Mouse (Mus musculus) neural tube, embryonic 12.5 days (tissue): Measurements from ENCODE around the gene Ralgapa1. TPM values are rescaled to one million over a fixed set of nuclear protein-coding genes. Genes with fewer than 3 reads are reported as not detected.

Source experiments
- ATAC-seq: fragments of 200-750 bp; cut with Nextera tagmentation; 2 replicates; pipeline ENCODE4 v1.8.0; 2017; ENCODE audit warnings: low read depth, mild to moderate bottlenecking, moderate TSS enrichment, moderate library complexity; ENCODE audit not compliant: low FRiP score
- H3K27ac ChIP-seq: fragments of 300-500 bp; sonication (generic); 2 replicates; pipeline ENCODE4 v1.5.1; 2016
- H3K27me3 ChIP-seq: fragments of 300-500 bp; sonication (generic); replicated peaks from 2 replicates; pipeline ENCODE4 v1.6.1; 2016; ENCODE audit warnings: mild to moderate bottlenecking
- H3K36me3 ChIP-seq: fragments of 300-500 bp; sonication (generic); 2 replicates; pipeline ENCODE4 v1.6.1; 2016; ENCODE audit warnings: mild to moderate bottlenecking
- H3K4me1 ChIP-seq: fragments of 300-500 bp; sonication (generic); 2 replicates; pipeline ENCODE4 v1.6.1; 2016
- H3K4me2 ChIP-seq: fragments of 300-500 bp; sonication (generic); replicated peaks from 2 replicates; pipeline ENCODE4 v1.6.1; 2016; ENCODE audit warnings: mild to moderate bottlenecking
- H3K4me3 ChIP-seq: fragments of 300-500 bp; sonication (generic); 2 replicates; pipeline ENCODE4 v1.5.1; 2016
- H3K9ac ChIP-seq: fragments of 300-500 bp; sonication (generic); 2 replicates; pipeline ENCODE4 v1.6.1; 2016; ENCODE audit warnings: mild to moderate bottlenecking
- H3K9me3 ChIP-seq: fragments of 300-500 bp; sonication (generic); 2 replicates; pipeline ENCODE4 v1.6.1; 2016; ENCODE audit warnings: mild to moderate bottlenecking
- WGBS: fragments of 180-500 bp; shearing (Covaris S2); methylation state at CpG from one replicate; pipeline ENCODE4 v1.1.7; 2016; 5-methylcytosine and 5-hydroxymethylcytosine counted together
- polyA plus RNA-seq: library from polyadenylated mRNA; unstranded; fragments of >200 nt; fragmentation: Nextera tagmentation; extraction: Ambion mirVana; gene quantifications from 2 replicates; pipeline ENCODE4 v1.2.1, GENCODE M21; 2016

Ralgapa1 gene
- polyA plus RNA-seq, 1 experiment from 2014 or later = 25.2 TPM

DNA sequence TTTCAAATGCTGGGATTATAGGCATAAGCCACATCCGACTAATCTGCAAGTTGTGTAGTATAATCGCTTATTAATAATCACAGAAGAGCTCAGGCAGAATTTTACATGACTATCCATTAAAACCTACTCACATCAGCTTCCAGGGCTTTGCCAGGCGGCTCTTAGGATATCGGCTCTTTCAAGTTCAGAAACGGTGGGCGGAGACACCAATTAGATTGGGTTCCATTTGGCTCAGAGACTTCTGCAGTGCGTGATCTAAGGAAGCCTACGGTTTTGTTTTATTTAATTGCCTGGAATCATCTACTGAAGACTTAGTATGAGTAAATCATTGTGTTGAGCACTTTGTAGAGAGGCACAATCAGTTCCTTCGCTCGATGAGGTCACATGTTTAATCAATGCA lies 249.3 kb downstream of the Ralgapa1 start:
- H3K9ac ChIP-seq = no peak overlapping the region
- H3K4me3 ChIP-seq = no peak overlapping the region
- H3K27ac ChIP-seq = no peak overlapping the region
- no peaks in the 10 kb centered on the region for H3K36me3 ChIP-seq
- no peaks in the 10 kb centered on the region for H3K27me3 ChIP-seq
- no peaks in the 10 kb centered on the region for H3K4me1 ChIP-seq
- ATAC-seq = no peak
- 83% methylated on average over 10 of the region's 10 CpGs for WGBS
- H3K4me2 ChIP-seq = no peak overlapping the region
- H3K9me3 ChIP-seq = no peaks in the 10 kb centered on the region

- Histone ChIP-seq H3K27ac (no peak overlapping the region), H3K4me2 (no peak overlapping the region), H3K4me1 (no peaks in the 10 kb centered on the region), H3K9me3 (no peaks in the 10 kb centered on the region), H3K36me3 (no peaks in the 10 kb centered on the region), H3K27me3 (no peaks in the 10 kb centered on the region), H3K4me3 (no peak overlapping the region), H3K9ac (no peak overlapping the region)
- ATAC-seq = no peak
- 84% methylated on average over 11 of the region's 11 CpGs for WGBS
Measured at GRCm38 (mm10) chr12:55571181-55571580, 249.8 kb downstream of the Ralgapa1 start.

DNA sequence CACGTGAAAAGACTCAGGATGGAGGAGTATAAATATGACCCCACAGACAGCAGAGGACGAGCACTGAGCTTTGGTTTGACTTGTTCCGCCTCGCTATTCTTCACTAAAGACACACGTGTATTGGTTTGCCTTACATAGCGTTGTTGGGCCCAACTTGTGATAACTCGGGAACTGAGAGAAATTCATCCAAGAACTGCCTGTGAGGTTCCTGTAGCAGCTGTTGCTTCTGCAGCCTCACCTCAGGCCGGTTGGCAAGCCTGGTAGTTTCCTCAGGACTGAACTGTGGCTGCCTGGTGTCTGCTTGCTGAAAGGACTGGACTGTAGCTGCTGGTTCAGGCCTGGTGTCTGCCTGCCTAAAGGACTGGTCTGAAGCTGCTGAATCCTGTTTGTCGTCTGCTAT lies 250.3 kb downstream of the Ralgapa1 start:
- 90% methylated on average over 9 of the region's 9 CpGs for WGBS
- no peaks in the 10 kb centered on the region for H3K27me3 ChIP-seq
- H3K4me3 ChIP-seq = no peak overlapping the region
- H3K4me2 ChIP-seq = no peak overlapping the region
- no peak overlapping the region for H3K9ac ChIP-seq
- ATAC-seq = no peak
- H3K27ac ChIP-seq = no peak overlapping the region
- H3K4me1 ChIP-seq = no peaks in the 10 kb centered on the region
- H3K9me3 ChIP-seq = no peaks in the 10 kb centered on the region
- no peaks in the 10 kb centered on the region for H3K36me3 ChIP-seq

- no peak overlapping the region for H3K4me2 ChIP-seq
- no peak overlapping the region for H3K4me3 ChIP-seq
- H3K9ac ChIP-seq = no peak overlapping the region
- no peaks in the 10 kb centered on the region for H3K4me1 ChIP-seq
- WGBS = 80% methylated on average over 6 of the region's 6 CpGs
- no peaks in the 10 kb centered on the region for H3K27me3 ChIP-seq
- H3K9me3 ChIP-seq = no peaks in the 10 kb centered on the region
- no peak overlapping the region for H3K27ac ChIP-seq
- ATAC-seq = no peak
- no peaks in the 10 kb centered on the region for H3K36me3 ChIP-seq
Measured at GRCm38 (mm10) chr12:55569676-55570075, 251.3 kb downstream of the Ralgapa1 start.

- Histone ChIP-seq H3K9ac (no peak overlapping the region), H3K4me1 (no peaks in the 10 kb centered on the region), H3K27me3 (no peaks in the 10 kb centered on the region), H3K27ac (no peak overlapping the region), H3K36me3 (no peaks in the 10 kb centered on the region), H3K4me2 (no peak overlapping the region), H3K4me3 (no peak overlapping the region), H3K9me3 (no peaks in the 10 kb centered on the region)
- no peak for ATAC-seq
- 78% methylated on average over 3 of the region's 3 CpGs for WGBS
Measured at GRCm38 (mm10) chr12:55568466-55568865, 252.5 kb downstream of the Ralgapa1 start.

- no peaks in the 10 kb centered on the region for H3K9me3 ChIP-seq
- no peak overlapping the region for H3K9ac ChIP-seq
- no peak overlapping the region for H3K27ac ChIP-seq
- no peaks in the 10 kb centered on the region for H3K36me3 ChIP-seq
- ATAC-seq = no peak
- H3K4me3 ChIP-seq = no peak overlapping the region
- no peak overlapping the region for H3K4me2 ChIP-seq
- no peaks in the 10 kb centered on the region for H3K27me3 ChIP-seq
- no peaks in the 10 kb centered on the region for H3K4me1 ChIP-seq
- whole genome bisulfite sequencing = 77% methylated on average over 5 of the region's 5 CpGs
Measured at GRCm38 (mm10) chr12:55566837-55567236, 254.1 kb downstream of the Ralgapa1 start.

GRCm38 (mm10) chr12:55565867-55566266 lies 255.1 kb downstream of the Ralgapa1 start:
- no peaks in the 10 kb centered on the region for H3K36me3 ChIP-seq
- no peaks in the 10 kb centered on the region for H3K9me3 ChIP-seq
- WGBS = 79% methylated on average over 9 of the region's 9 CpGs
- H3K4me1 ChIP-seq = no peaks in the 10 kb centered on the region
- H3K4me3 ChIP-seq = no peak overlapping the region
- H3K4me2 ChIP-seq = no peak overlapping the region
- H3K9ac ChIP-seq = no peak overlapping the region
- no peak for ATAC-seq
- no peak overlapping the region for H3K27ac ChIP-seq
- H3K27me3 ChIP-seq = no peaks in the 10 kb centered on the region

GRCm38 (mm10) chr12:55565206-55565605 lies 255.8 kb downstream of the Ralgapa1 start, which contains the start of gene Aldoart2:
Gene Aldoart2, plus strand, starts transcription at chr12:55565239.
- H3K4me3 ChIP-seq = no peak within 1 kb of the TSS
- no peak for ATAC-seq
- 96% methylated on average over 19 of the region's 19 CpGs for WGBS

GRCm38 (mm10) chr12:55564187-55564963 lies 256.6 kb downstream of the Ralgapa1 start:
- Histone ChIP-seq H3K27ac (no peak overlapping the region), H3K4me2 (no peak overlapping the region), H3K4me3 (no peak overlapping the region), H3K4me1 (0 out of 2 replicates have a peak, but pooled peaks cover 6% of the 10 kb centered on the region), H3K9ac (no peak overlapping the region), H3K36me3 (no peaks in the 10 kb centered on the region), H3K9me3 (no peaks in the 10 kb centered on the region), H3K27me3 (no peaks in the 10 kb centered on the region)
- 86% methylated on average over 9 of the region's 9 CpGs for WGBS
- ATAC-seq = no peak

More at GRCm38 (mm10) chr12:55565206-55565605, 255.8 kb downstream of the Ralgapa1 start, which contains the start of gene Aldoart2:
- no peak within 1 kb of the TSS for H3K4me2 ChIP-seq
- no peaks in the 10 kb centered on the region for H3K36me3 ChIP-seq
- H3K27ac ChIP-seq = no peak within 1 kb of the TSS
- H3K4me1 ChIP-seq = 0 out of 2 replicates have a peak, but pooled peaks cover 3% of the 10 kb centered on the region
- no peaks in the 10 kb centered on the region for H3K27me3 ChIP-seq
- no peaks in the 10 kb centered on the region for H3K9me3 ChIP-seq
- H3K9ac ChIP-seq = no peak within 1 kb of the TSS

DNA sequence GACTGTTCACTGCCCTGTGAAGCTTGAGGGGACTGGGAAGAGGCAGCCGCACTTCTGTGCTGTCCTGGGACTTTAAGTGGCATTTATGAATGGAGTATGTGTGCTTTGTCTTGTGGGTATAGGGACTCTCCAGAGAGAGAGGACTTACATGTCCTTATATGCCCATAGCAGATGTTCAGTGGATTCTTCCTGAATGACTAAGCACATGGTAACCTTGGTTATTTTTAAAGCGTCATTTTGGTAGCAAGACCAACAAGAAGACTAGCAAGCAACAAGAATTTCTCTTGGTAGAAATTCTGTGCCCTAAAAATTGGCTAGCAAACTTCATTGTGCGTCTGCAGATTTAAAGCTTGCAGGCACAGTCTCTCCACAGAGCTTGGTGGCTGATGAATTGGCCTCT lies 257.2 kb downstream of the Ralgapa1 start:
- H3K9me3 ChIP-seq = no peaks in the 10 kb centered on the region
- ATAC-seq = no peak

DNA sequence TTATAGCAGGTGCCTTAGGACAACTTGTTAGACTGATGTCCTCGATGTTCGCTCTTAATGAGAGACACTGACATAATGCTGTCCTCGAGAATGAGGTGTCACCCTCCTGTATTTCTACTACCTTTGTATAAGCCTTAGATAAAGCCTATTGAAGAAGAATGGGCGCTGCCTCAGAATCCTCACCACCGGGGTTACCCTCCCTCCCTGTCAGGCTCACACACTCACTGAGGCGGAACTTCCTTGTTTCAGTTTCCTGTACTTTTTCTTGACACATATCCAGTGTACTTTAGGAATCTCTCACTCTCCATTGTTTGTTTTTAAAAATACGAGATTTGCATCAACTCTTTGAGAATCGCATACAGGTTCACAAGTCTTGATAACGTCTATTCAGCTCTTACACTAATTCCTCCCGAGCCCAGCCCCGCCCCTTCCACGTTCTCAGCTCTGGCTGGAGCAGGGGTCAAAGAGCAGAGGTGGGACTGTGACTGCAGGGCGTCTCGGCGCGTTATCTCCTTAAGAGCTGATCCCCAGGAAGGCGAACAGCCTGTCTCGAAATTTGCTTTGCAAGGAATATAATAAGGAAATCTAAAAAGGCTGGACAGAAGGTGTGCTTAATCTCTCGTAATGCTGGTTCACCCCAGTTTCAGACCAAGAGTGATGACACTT lies 260.8 kb downstream of the Ralgapa1 start:
- H3K4me3 ChIP-seq = 0 out of 2 replicates have a peak overlapping the region, but pooled peaks have one; percentile 16
- 17% methylated on average over 19 of the region's 19 CpGs for WGBS
- H3K9me3 ChIP-seq = no peaks in the 10 kb centered on the region
- ATAC-seq = no peak
- H3K4me1 ChIP-seq = 0 out of 2 replicates have a peak, but pooled peaks cover 6% of the 10 kb centered on the region
- no peaks in the 10 kb centered on the region for H3K36me3 ChIP-seq
- no peaks in the 10 kb centered on the region for H3K27me3 ChIP-seq
- no peak overlapping the region for H3K9ac ChIP-seq
- no peak overlapping the region for H3K27ac ChIP-seq
- H3K4me2 ChIP-seq = peak overlapping the region; percentile 52

More for the DNA sequence above, 257.2 kb downstream of the Ralgapa1 start:
- 95% methylated on average over 3 of the region's 3 CpGs for WGBS
- H3K4me2 ChIP-seq = no peak overlapping the region
- no peaks in the 10 kb centered on the region for H3K36me3 ChIP-seq
- no peak overlapping the region for H3K9ac ChIP-seq
- H3K4me3 ChIP-seq = no peak overlapping the region
- no peaks in the 10 kb centered on the region for H3K27me3 ChIP-seq
- H3K27ac ChIP-seq = no peak overlapping the region
- 0 out of 2 replicates have a peak, but pooled peaks cover 6% of the 10 kb centered on the region for H3K4me1 ChIP-seq

DNA sequence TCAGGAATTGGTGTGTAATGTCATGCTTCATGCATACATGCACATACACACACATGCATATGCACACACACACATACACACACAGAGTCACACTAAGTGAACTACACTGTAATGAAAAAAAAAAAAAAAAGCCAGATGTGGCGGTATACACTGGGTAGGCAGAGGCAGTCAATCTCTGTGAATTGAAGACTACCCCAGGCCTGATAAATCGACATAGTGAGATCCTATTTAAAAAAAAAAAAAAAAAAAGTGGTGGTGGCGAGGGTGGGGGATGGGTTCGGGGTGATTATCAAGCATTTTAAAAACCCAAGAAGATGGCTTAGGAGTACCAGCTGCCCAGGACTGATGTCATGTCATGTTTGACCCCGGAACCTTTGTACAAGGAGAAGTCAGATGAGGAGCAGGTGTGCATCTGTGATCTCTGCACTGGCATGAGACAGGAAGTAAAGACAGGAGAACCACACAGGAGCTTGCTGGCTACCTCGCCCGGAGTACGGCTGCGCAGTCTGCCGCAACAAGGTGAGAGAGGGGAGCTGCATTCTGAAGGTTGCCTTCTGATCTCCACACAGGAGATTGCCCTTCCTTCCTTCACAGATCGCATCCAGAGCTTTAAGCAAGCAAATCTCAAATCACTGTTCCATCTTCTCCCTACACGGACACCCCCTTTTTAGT lies 261.6 kb downstream of the Ralgapa1 start:
- H3K9me3 ChIP-seq = no peaks in the 10 kb centered on the region
- H3K9ac ChIP-seq = no peak overlapping the region
- H3K27ac ChIP-seq = no peak overlapping the region
- no peaks in the 10 kb centered on the region for H3K27me3 ChIP-seq
- H3K4me3 ChIP-seq = no peak overlapping the region
- 91% methylated on average over 12 of the region's 12 CpGs for WGBS
- H3K36me3 ChIP-seq = no peaks in the 10 kb centered on the region
- no peak for ATAC-seq
- H3K4me1 ChIP-seq = 0 out of 2 replicates have a peak, but pooled peaks cover 6% of the 10 kb centered on the region
- H3K4me2 ChIP-seq = no peak overlapping the region
